Mouse (Mus musculus) CH12F3 (cell line): ENCODE data around the gene Ptpro.

Experiments
- in situ Hi-C: fragments of 300-500 bp; cut with MboI; formaldehyde crosslinking; loops from 2 replicates; pipeline ENCODE4 v1.14.3; 2020; ENCODE audit warnings: low sequenced_read_pairs

The Ptpro gene

DNA sequence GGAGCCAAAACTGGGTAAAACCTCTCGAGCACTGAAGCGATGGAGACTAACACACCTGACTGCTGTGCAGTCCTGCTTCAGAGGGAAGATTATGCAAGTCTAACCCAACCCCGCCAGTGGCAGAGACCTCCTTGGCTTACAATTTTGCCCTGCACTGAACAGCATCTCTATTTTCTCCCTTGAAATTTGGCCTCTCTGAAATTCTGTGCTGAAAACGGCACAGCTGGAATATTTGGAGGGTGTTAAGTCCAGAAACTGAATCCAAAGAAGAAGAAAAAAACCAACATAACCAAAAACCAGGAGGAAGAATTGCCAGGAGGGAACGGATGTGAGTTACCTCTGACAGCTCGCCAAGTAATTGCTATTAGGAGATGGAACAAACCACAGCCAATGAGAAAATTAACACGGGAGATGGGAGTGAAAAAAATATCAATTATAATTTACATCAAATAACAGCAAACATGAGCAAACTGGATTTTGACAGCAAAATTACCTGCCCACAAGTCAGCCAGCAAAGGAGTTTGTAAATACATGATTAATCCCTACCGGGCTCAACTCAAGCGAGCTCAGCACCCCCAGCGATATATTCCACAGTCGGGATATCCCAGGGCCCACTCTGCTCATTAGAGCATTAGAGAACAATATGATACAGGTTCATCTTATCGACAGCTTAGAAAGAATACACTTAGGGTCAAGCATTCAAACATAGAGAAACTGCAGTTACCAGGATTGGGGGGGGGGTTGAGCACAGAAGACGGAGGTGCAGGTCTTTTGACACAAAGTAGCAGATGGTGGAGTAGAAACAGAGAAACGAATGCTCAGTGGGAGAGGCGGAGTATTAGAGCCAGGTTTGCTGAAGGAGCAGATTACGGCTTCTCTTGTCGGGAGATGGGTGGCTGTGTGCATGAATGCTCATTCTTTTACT lies 241.4 kb downstream of the Ptpro start:
- in situ Hi-C loops = no loop called here

- in situ Hi-C loops = no loop called here
Measured at GRCm38 (mm10) chr6:137494136-137494475, 242.0 kb downstream of the Ptpro start.

DNA sequence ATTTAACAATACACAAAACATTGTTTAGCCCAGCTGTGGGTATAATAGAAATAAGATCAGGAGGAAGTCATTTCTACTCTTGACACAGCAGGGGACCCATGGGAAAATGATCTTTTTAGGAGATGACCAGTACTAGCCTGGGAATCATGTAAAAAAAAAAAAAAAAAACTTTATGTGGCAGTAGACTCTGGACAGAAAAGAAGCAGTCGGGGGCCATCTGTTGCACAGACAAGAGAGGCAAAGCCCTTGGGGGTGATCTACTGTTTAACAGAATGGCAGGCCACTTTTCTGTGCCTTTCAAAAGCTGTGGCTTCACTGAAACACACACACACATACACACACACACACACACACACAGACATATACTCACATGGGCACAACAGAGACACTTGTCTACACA lies 242.7 kb downstream of the Ptpro start:
- in situ Hi-C loops = no loop called here

- in situ Hi-C loops = no loop called here
Measured at GRCm38 (mm10) chr6:137495233-137495632, 243.1 kb downstream of the Ptpro start.

DNA sequence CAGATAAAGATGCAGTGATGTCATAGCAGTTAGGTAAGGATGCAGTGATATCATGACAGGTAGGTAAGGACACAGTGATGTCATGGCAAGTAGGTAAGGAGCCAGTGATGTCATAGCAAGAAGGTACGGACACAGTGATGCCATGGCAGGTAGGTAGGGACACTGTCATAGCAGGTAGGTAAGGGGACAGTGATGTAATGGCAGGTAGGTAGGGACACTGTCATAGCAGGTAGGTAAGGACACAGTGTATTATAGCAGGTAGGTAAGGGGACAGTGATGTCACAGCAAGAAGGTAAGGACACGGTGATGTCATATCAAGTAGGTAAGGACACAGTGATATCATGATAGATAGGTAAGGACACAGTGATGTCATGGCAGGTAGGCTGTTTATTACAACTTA lies 244.4 kb downstream of the Ptpro start:
- in situ Hi-C loops = no loop called here

- in situ Hi-C loops = no loop called here
Measured at GRCm38 (mm10) chr6:137497208-137497835, 245.2 kb downstream of the Ptpro start.

DNA sequence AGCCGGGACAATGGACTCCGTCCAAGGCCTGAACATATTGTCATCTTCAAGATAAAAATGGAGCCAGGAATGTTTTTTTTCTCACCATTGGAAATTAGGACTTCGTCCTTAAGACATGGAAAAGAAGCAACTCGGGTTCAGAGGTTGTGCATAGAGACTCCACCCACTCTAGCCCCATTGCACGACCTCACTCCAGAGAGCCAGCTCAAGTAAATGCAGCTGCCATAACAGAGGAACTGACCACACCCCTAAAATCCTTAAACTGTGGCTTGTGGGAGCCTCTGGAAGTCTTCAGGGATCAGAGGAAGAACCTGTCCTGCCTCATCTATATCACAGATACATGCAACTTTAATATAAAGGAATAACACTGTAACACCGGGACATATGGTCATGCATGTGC lies 246.7 kb downstream of the Ptpro start:
- in situ Hi-C loops = no loop called here

GRCm38 (mm10) chr6:137503009-137503408 lies 250.9 kb downstream of the Ptpro start:
- in situ Hi-C loops = no loop called here

- in situ Hi-C loops = no loop called here
Measured at GRCm38 (mm10) chr6:137503462-137503861, 251.3 kb downstream of the Ptpro start.

DNA sequence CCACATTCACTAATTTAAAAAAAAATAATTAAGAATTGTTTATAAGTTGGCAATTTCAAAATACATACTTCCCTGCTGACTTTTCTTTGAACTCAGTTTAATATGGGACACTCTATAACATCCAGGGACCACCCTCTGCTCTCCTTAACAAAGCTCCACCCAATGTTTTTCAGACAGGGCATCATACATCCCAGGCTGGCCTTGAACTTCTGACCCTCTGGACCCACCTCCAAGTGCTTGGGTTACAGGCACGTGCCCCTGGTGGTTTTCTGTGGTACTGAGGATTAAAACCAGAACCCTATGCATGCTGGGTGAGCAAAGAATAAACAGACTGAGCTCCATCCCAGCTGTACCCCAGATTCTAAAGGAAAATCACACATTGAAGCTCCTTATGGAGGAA lies 251.9 kb downstream of the Ptpro start:
- in situ Hi-C loops = no loop called here

- in situ Hi-C loops = no loop called here
Measured at GRCm38 (mm10) chr6:137505555-137506227, 253.6 kb downstream of the Ptpro start.

DNA sequence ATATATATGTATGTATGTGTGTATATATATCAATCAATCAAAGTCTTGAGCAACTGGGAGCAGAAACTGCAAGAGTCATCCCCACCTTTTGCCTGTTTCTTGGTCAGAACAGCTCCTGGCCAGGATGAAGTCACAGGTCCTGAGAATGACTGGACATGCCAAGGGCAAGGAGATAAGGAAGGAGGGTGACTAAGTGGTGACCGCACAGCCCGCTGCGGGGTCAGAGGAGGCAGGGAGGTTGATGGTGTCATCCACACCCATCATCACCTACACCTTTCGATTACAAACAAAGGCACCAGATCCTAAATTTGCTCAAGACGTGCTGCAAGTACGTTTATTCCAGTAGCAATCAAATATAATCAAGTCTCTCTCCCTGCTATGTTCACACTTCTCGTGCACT lies 254.4 kb downstream of the Ptpro start:
- in situ Hi-C loops = no loop called here

DNA sequence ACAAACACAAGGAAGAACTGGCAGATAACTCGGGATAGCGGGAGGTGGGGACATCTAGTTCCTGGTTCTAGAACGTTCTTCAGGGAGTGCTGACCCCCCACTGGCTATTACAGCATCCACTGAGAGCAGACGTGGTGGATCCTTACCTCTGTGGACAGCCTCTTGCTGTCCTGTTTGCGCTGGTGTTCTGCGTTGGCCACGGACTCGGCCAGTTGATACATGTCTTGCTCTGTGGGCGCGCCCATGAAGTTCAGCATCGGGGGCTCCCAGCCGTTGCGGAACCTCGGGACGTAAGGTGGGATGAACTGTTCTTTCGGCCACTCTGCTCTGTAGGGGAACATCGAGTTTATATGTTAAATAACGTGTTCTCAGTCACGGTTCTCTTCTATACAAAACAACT lies 256.8 kb downstream of the Ptpro start:
- in situ Hi-C loops = no loop called here

GRCm38 (mm10) chr6:137509341-137510045 lies 257.4 kb downstream of the Ptpro start:
- in situ Hi-C loops = no loop called here

DNA sequence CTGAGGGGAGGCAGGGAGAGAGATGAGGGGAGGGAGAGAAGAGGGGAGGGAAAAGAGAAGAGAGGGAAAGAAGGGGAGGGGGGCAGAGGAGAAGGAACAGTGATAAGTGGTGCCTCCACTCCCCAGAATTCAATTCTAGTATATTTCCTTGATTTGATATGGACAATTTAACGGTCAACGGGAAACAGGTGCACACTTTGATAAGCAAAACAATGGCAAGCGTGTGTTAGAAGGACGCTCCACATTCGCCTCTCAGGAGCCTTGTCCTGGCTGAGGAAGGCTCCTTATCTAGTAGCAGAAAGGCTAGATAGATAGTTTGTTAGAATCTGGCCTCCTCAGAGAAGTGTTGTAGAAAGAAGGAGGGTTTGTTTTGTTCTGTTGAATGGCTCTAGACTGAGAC lies 260.6 kb downstream of the Ptpro start:
- in situ Hi-C loops = no loop called here
